Mouse (Mus musculus): ENCODE results near the gene Trim14. TPM values are rescaled to one million over a fixed set of nuclear protein-coding genes. Genes with fewer than 3 reads are reported as not detected.

Gene Trim14
- polyA plus RNA-seq, 1 experiment from 2014 or later: 2.3 TPM

DNA sequence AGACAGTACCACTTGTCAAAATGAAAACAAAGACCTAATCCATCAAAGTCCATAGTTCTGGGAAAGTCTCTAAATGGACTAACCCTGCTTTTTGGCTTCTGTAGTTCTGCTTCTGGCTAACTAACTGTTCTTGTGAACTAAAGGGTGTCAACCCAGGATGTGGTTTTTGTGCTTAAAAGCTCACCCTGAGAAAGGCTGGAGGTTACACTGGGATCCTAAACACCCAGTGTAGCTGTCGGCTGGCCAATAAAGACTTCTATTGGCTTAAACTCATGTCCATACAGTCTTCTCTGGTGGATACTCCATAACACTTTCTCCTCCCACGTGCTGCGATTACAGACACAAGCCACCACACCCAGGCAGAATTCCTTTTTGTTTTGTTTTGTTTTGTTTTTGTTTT, 9.7 kb downstream of the Trim14 start:
- 0 out of 2 replicates have a peak, but pooled peaks cover 1% of the 10 kb centered on the region for H3K9me3 ChIP-seq (ENCODE audit: control insufficient read depth, low read length)
- H3K4me3 ChIP-seq (ENCODE audit: control insufficient read depth in 1 of 2, insufficient read depth in 1 of 2, low read depth in 1 of 2, low read length in 2 of 2): no peak overlapping the region
- no peak overlapping the region for H3K4me2 ChIP-seq (ENCODE audit: low read length)
- H3K4me1 ChIP-seq (ENCODE audit: control insufficient read depth in 2 of 2, insufficient read depth in 2 of 2, low read length in 2 of 2): peaks cover 7 to 9% of the 10 kb centered on the region in 2 experiments
- peaks cover 20% of the 10 kb centered on the region for H3K27me3 ChIP-seq (ENCODE audit: control insufficient read depth, insufficient read depth, low read length)
- no peak for ATAC-seq (ENCODE audit: insufficient number of reproducible peaks, insufficient read depth, low FRiP score, low read depth)
- no peak overlapping the region for H3K9ac ChIP-seq (ENCODE audit: low read length)
- H3K36me3 ChIP-seq (ENCODE audit: control insufficient read depth, insufficient read depth, low read length): no peaks in the 10 kb centered on the region
- no peak overlapping the region for H3K27ac ChIP-seq (replicated peaks in 1 of 2; ENCODE audit: control insufficient read depth in 1 of 2, insufficient read depth in 1 of 2, low read depth in 2 of 2, low read length in 2 of 2)
- WGBS: 88% methylated on average over 3 of the region's 3 CpGs

DNA sequence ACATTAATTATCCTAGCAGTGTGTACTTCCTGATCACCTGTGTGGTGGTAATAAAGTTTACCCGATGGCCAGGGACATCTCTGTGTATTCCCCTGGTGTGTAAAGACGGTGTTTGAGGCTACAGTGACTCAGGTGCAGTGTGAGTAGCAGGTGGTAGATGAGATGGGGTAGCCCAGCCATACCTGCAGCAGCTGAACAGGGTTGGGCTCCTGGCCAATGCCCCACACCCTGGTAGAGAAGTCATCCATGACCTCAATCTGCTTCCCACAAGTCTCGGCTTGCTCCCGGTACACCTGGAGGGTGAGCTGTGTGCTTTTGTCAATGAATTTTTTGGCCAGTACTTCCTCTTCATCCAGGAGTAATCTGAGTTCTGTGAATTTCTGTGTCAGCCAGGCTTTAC, 12.6 kb downstream of the Trim14 start:
- Histone ChIP-seq H3K9me3 (ENCODE audit: control insufficient read depth, low read length) (0 out of 2 replicates have a peak, but pooled peaks cover 3% of the 10 kb centered on the region), H3K27me3 (ENCODE audit: control insufficient read depth, insufficient read depth, low read length) (peaks cover 17% of the 10 kb centered on the region), H3K4me2 (ENCODE audit: low read length) (no peak overlapping the region), H3K9ac (ENCODE audit: low read length) (no peak overlapping the region), H3K36me3 (ENCODE audit: control insufficient read depth, insufficient read depth, low read length) (no peaks in the 10 kb centered on the region), H3K4me3 (ENCODE audit: control insufficient read depth in 1 of 2, insufficient read depth in 1 of 2, low read depth in 1 of 2, low read length in 2 of 2) (no peak overlapping the region), H3K4me1 (ENCODE audit: control insufficient read depth in 2 of 2, insufficient read depth in 2 of 2, low read length in 2 of 2) (peaks cover 19 to 21% of the 10 kb centered on the region in 2 experiments), H3K27ac (replicated peaks in 1 of 2; ENCODE audit: control insufficient read depth in 1 of 2, insufficient read depth in 1 of 2, low read depth in 2 of 2, low read length in 2 of 2) (no peak overlapping the region)
- 92% methylated on average over 4 of the region's 4 CpGs for WGBS
- ATAC-seq (ENCODE audit: insufficient number of reproducible peaks, insufficient read depth, low FRiP score, low read depth): no peak

GRCm38 (mm10) chr4:46521457-46521856, 14.5 kb downstream of the Trim14 start:
- H3K27ac ChIP-seq (replicated peaks in 1 of 2; ENCODE audit: control insufficient read depth in 1 of 2, insufficient read depth in 1 of 2, low read depth in 2 of 2, low read length in 2 of 2): no peak overlapping the region
- no peak for ATAC-seq (ENCODE audit: insufficient number of reproducible peaks, insufficient read depth, low FRiP score, low read depth)
- H3K27me3 ChIP-seq (ENCODE audit: control insufficient read depth, insufficient read depth, low read length): peaks cover 17% of the 10 kb centered on the region
- WGBS: 34% methylated on average over 10 of the region's 10 CpGs
- 0 out of 2 replicates have a peak, but pooled peaks cover 3% of the 10 kb centered on the region for H3K9me3 ChIP-seq (ENCODE audit: control insufficient read depth, low read length)
- H3K36me3 ChIP-seq (ENCODE audit: control insufficient read depth, insufficient read depth, low read length): no peaks in the 10 kb centered on the region
- no peak overlapping the region for H3K9ac ChIP-seq (ENCODE audit: low read length)
- no peak overlapping the region for H3K4me2 ChIP-seq (ENCODE audit: low read length)
- no peak overlapping the region for H3K4me3 ChIP-seq (ENCODE audit: control insufficient read depth in 1 of 2, insufficient read depth in 1 of 2, low read depth in 1 of 2, low read length in 2 of 2)
- peaks cover 15% of the 10 kb centered on the region in 2 experiments for H3K4me1 ChIP-seq (ENCODE audit: control insufficient read depth in 2 of 2, insufficient read depth in 2 of 2, low read length in 2 of 2)

DNA sequence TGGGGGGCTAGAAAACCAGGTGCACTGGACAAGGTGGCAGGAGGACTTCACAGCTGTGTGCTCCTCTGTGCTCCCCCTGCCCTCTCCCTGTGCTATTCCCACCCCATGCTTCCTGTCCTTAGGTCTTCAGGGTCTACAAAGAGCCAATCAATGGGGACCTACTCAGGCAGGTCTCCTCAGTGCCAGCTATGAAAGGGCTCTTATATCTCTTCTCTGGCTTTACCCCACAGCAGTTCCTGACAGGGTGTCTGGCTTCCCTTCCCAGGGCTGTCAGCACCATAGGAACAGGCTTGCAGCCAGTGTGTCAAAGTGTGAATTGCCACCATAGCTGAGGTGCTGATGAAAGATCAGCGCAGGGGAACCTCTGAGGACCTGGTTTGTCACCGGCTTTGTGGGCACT, 15.4 kb downstream of the Trim14 start:
- Histone ChIP-seq H3K27me3 (ENCODE audit: control insufficient read depth, insufficient read depth, low read length) (peaks cover 17% of the 10 kb centered on the region), H3K27ac (replicated peaks in 1 of 2; ENCODE audit: control insufficient read depth in 1 of 2, insufficient read depth in 1 of 2, low read depth in 2 of 2, low read length in 2 of 2) (peak overlapping the region in 1 of 2 experiments; percentile 14; a peak in 1 of 4 replicates), H3K4me2 (ENCODE audit: low read length) (0 out of 2 replicates have a peak overlapping the region, but pooled peaks have one; percentile 13), H3K36me3 (ENCODE audit: control insufficient read depth, insufficient read depth, low read length) (no peaks in the 10 kb centered on the region), H3K9ac (ENCODE audit: low read length) (no peak overlapping the region), H3K4me3 (ENCODE audit: control insufficient read depth in 1 of 2, insufficient read depth in 1 of 2, low read depth in 1 of 2, low read length in 2 of 2) (no peak overlapping the region), H3K9me3 (ENCODE audit: control insufficient read depth, low read length) (0 out of 2 replicates have a peak, but pooled peaks cover 3% of the 10 kb centered on the region), H3K4me1 (ENCODE audit: control insufficient read depth in 2 of 2, insufficient read depth in 2 of 2, low read length in 2 of 2) (peaks cover 15% of the 10 kb centered on the region in 2 experiments)
- peak; percentile 79 for ATAC-seq (ENCODE audit: insufficient number of reproducible peaks, insufficient read depth, low FRiP score, low read depth)
- WGBS: 31% methylated on average over 2 of the region's 2 CpGs

GRCm38 (mm10) chr4:46507736-46508460, 28.0 kb downstream of the Trim14 start:
- Histone ChIP-seq H3K4me1 (ENCODE audit: control insufficient read depth in 2 of 2, insufficient read depth in 2 of 2, low read length in 2 of 2) (peaks cover 2 to 6% of the 10 kb centered on the region in 2 experiments; a peak in 3 of 4 replicates), H3K4me2 (ENCODE audit: low read length) (peak overlapping the region; percentile 99), H3K9me3 (ENCODE audit: control insufficient read depth, low read length) (no peaks in the 10 kb centered on the region), H3K4me3 (ENCODE audit: control insufficient read depth in 1 of 2, insufficient read depth in 1 of 2, low read depth in 1 of 2, low read length in 2 of 2) (peak overlapping the region; percentile 12 to 68; a peak in 3 of 4 replicates), H3K9ac (ENCODE audit: low read length) (peak overlapping the region; percentile 31; the same call in 1 of the 2 replicates), H3K36me3 (ENCODE audit: control insufficient read depth, insufficient read depth, low read length) (peaks cover 20% of the 10 kb centered on the region), H3K27ac (replicated peaks in 1 of 2; ENCODE audit: control insufficient read depth in 1 of 2, insufficient read depth in 1 of 2, low read depth in 2 of 2, low read length in 2 of 2) (peak overlapping the region in 1 of 2 experiments; percentile 33; a peak in 1 of 4 replicates), H3K27me3 (ENCODE audit: control insufficient read depth, insufficient read depth, low read length) (peaks cover 13% of the 10 kb centered on the region)
- no peak for ATAC-seq (ENCODE audit: insufficient number of reproducible peaks, insufficient read depth, low FRiP score, low read depth)
- WGBS: 9% methylated on average over 16 of the region's 16 CpGs

DNA sequence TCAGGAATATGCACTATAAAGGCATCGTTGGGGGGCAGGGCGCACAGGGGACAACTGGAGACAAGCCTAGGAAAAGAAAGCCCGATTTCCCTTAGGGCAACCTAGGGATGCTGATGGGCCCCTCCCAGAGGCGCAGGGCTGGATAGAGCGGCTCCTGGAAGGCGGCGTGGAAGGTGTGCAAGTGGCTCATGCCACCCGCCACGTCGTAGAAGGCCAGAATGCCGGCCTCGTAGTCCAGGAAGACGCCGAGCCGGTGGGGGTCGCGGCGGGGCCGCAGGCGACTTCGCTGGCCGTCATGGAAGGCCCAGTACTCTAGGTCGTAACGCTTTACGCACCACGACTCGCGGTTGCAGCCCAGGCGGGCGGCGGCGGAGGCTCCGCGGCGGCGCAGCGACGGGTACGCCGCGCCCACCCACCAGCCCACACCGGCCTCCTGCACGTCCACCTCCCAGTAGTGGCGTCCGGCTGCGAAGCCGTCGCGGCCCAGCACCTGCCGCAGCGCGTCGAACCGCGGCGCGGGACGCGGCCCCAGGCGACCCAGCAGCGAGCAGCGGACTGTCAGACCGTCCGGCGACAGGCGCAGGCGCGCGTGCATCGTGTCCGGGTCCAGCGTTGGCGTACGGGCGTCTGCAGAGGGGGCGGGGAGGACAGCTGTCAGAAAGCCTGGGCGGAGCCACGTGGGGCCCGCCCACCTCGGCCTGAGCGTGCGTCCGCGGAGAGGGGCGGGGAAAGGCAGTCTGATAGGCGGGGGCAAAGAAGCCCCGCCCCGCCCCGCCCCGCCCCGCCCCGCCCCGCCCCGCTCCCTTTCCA, 28.9 kb downstream of the Trim14 start:
- 0 out of 4 replicates have a peak overlapping the region, but pooled peaks of 1 of the 2 experiments have one; percentile 28 for H3K27ac ChIP-seq (replicated peaks in 1 of 2; ENCODE audit: control insufficient read depth in 1 of 2, insufficient read depth in 1 of 2, low read depth in 2 of 2, low read length in 2 of 2)
- peak; percentile 97 for ATAC-seq (ENCODE audit: insufficient number of reproducible peaks, insufficient read depth, low FRiP score, low read depth)
- peak overlapping the region; percentile 72 for H3K9ac ChIP-seq (ENCODE audit: low read length)
- peaks cover 2 to 6% of the 10 kb centered on the region in 2 experiments; a peak in 3 of 4 replicates for H3K4me1 ChIP-seq (ENCODE audit: control insufficient read depth in 2 of 2, insufficient read depth in 2 of 2, low read length in 2 of 2)
- H3K4me3 ChIP-seq (ENCODE audit: control insufficient read depth in 1 of 2, insufficient read depth in 1 of 2, low read depth in 1 of 2, low read length in 2 of 2): peak overlapping the region; percentile 68 to 80
- WGBS: under 1% methylated on average over 63 of the region's 94 CpGs
- peaks cover 13% of the 10 kb centered on the region for H3K27me3 ChIP-seq (ENCODE audit: control insufficient read depth, insufficient read depth, low read length)
- no peaks in the 10 kb centered on the region for H3K9me3 ChIP-seq (ENCODE audit: control insufficient read depth, low read length)
- peak overlapping the region; percentile 99 for H3K4me2 ChIP-seq (ENCODE audit: low read length)
- peaks cover 29% of the 10 kb centered on the region for H3K36me3 ChIP-seq (ENCODE audit: control insufficient read depth, insufficient read depth, low read length)

GRCm38 (mm10) chr4:46505361-46506057, 30.4 kb downstream of the Trim14 start:
- Histone ChIP-seq H3K4me2 (ENCODE audit: low read length) (no peak overlapping the region), H3K4me3 (ENCODE audit: control insufficient read depth in 1 of 2, insufficient read depth in 1 of 2, low read depth in 1 of 2, low read length in 2 of 2) (no peak overlapping the region), H3K9ac (ENCODE audit: low read length) (no peak overlapping the region), H3K4me1 (ENCODE audit: control insufficient read depth in 2 of 2, insufficient read depth in 2 of 2, low read length in 2 of 2) (peaks cover 2 to 6% of the 10 kb centered on the region in 2 experiments; a peak in 3 of 4 replicates), H3K9me3 (ENCODE audit: control insufficient read depth, low read length) (no peaks in the 10 kb centered on the region), H3K27ac (replicated peaks in 1 of 2; ENCODE audit: control insufficient read depth in 1 of 2, insufficient read depth in 1 of 2, low read depth in 2 of 2, low read length in 2 of 2) (no peak overlapping the region), H3K27me3 (ENCODE audit: control insufficient read depth, insufficient read depth, low read length) (peaks cover 13% of the 10 kb centered on the region), H3K36me3 (ENCODE audit: control insufficient read depth, insufficient read depth, low read length) (peaks cover 44% of the 10 kb centered on the region)
- 63% methylated on average over 8 of the region's 8 CpGs for WGBS
- no peak for ATAC-seq (ENCODE audit: insufficient number of reproducible peaks, insufficient read depth, low FRiP score, low read depth)
